Mouse (Mus musculus): ENCODE measurements around the gene Exog. TPM values are rescaled to one million over a fixed set of nuclear protein-coding genes. Genes with fewer than 3 reads are reported as not detected.

The Exog gene
- polyA plus RNA-seq, 1 experiment from 2014 or later = 29.0 TPM

GRCm38 (mm10) chr9:119498885-119499284 lies 54.1 kb downstream of the Exog start:
- Histone ChIP-seq H3K27me3 (ENCODE audit: control insufficient read depth, insufficient read depth, low read length) (no peaks in the 10 kb centered on the region), H3K27ac (ENCODE audit: low read length) (no peak overlapping the region), H3K9ac (replicated peaks; ENCODE audit: low read depth, low read length) (no peak overlapping the region), H3K36me3 (ENCODE audit: control insufficient read depth, insufficient read depth, low read length) (no peaks in the 10 kb centered on the region), H3K4me2 (replicated peaks; ENCODE audit: low read depth, low read length) (no peak overlapping the region), H3K4me1 (ENCODE audit: control insufficient read depth, insufficient read depth, low read length) (0 out of 2 replicates have a peak, but pooled peaks cover 2% of the 10 kb centered on the region), H3K9me3 (ENCODE audit: control insufficient read depth, low read depth, low read length) (no peaks in the 10 kb centered on the region), H3K4me3 (ENCODE audit: low read depth, low read length) (no peak overlapping the region)
- WGBS = 80% methylated on average over 7 of the region's 7 CpGs
- ATAC-seq (ENCODE audit: insufficient number of reproducible peaks, insufficient read depth, low FRiP score, low read depth) = no peak

DNA sequence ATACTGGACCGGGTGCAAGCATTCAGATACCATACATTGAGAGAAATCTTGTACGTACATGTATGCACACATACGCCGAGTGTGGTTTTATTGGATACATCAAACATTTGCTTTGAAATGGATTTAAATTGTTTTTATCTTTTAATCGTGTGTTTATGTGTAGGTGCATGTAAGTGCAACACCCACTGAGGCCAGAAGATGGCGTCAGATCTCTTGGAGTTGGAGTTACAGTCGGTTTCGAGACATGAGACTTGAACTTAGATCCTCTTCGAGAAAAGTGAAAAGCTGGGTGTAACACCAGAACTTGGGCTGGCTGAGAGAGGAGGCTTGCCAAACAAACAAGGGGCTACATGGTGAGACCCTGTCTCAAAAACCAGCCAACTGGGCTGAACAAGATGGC lies 58.9 kb downstream of the Exog start:
- 92% methylated on average over 9 of the region's 9 CpGs for WGBS
- Histone ChIP-seq H3K9me3 (ENCODE audit: control insufficient read depth, low read depth, low read length) (peaks cover 4% of the 10 kb centered on the region; the same call in 1 of the 2 replicates), H3K4me2 (replicated peaks; ENCODE audit: low read depth, low read length) (no peak overlapping the region), H3K4me3 (ENCODE audit: low read depth, low read length) (no peak overlapping the region), H3K4me1 (ENCODE audit: control insufficient read depth, insufficient read depth, low read length) (no peaks in the 10 kb centered on the region), H3K9ac (replicated peaks; ENCODE audit: low read depth, low read length) (no peak overlapping the region), H3K27ac (ENCODE audit: low read length) (no peak overlapping the region), H3K36me3 (ENCODE audit: control insufficient read depth, insufficient read depth, low read length) (no peaks in the 10 kb centered on the region), H3K27me3 (ENCODE audit: control insufficient read depth, insufficient read depth, low read length) (no peaks in the 10 kb centered on the region)
- no peak for ATAC-seq (ENCODE audit: insufficient number of reproducible peaks, insufficient read depth, low FRiP score, low read depth)

- Histone ChIP-seq H3K9ac (replicated peaks; ENCODE audit: low read depth, low read length) (no peak overlapping the region), H3K4me1 (ENCODE audit: control insufficient read depth, insufficient read depth, low read length) (no peaks in the 10 kb centered on the region), H3K27ac (ENCODE audit: low read length) (no peak overlapping the region), H3K27me3 (ENCODE audit: control insufficient read depth, insufficient read depth, low read length) (no peaks in the 10 kb centered on the region), H3K9me3 (ENCODE audit: control insufficient read depth, low read depth, low read length) (peaks cover 4% of the 10 kb centered on the region; the same call in 1 of the 2 replicates), H3K4me3 (ENCODE audit: low read depth, low read length) (no peak overlapping the region), H3K4me2 (replicated peaks; ENCODE audit: low read depth, low read length) (no peak overlapping the region), H3K36me3 (ENCODE audit: control insufficient read depth, insufficient read depth, low read length) (no peaks in the 10 kb centered on the region)
- WGBS = 60% methylated on average over 11 of the region's 11 CpGs
- ATAC-seq (ENCODE audit: insufficient number of reproducible peaks, insufficient read depth, low FRiP score, low read depth) = no peak
These were observed 60.4 kb downstream of the Exog start for GRCm38 (mm10) chr9:119504981-119505658.

DNA sequence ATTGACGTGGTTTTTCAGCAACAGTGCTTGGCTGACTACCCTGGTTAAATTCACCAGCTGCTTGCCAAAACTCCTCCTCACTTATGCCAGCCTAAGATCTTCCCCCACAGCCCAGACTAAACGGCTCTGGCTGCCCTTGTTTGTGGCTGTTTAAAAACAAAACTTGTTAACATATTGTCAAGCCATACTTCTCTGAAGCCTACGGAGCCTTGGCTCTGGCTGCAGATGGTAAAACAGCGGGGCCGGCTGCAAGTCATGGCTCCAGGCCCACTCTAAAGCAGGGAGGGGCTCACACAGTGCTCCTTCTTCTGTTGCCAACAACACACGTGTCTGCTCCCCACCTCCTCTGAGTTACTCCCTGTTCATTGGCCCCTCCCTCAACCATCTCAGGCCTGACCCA lies 66.2 kb downstream of the Exog start:
- no peak overlapping the region for H3K4me2 ChIP-seq (replicated peaks; ENCODE audit: low read depth, low read length)
- no peak for ATAC-seq (ENCODE audit: insufficient number of reproducible peaks, insufficient read depth, low FRiP score, low read depth)
- 59% methylated on average over 6 of the region's 6 CpGs for WGBS
- H3K27me3 ChIP-seq (ENCODE audit: control insufficient read depth, insufficient read depth, low read length) = no peaks in the 10 kb centered on the region
- no peaks in the 10 kb centered on the region for H3K36me3 ChIP-seq (ENCODE audit: control insufficient read depth, insufficient read depth, low read length)
- no peak overlapping the region for H3K27ac ChIP-seq (ENCODE audit: low read length)
- H3K4me3 ChIP-seq (ENCODE audit: low read depth, low read length) = no peak overlapping the region
- H3K4me1 ChIP-seq (ENCODE audit: control insufficient read depth, insufficient read depth, low read length) = no peaks in the 10 kb centered on the region
- H3K9ac ChIP-seq (replicated peaks; ENCODE audit: low read depth, low read length) = no peak overlapping the region
- H3K9me3 ChIP-seq (ENCODE audit: control insufficient read depth, low read depth, low read length) = peaks cover 4% of the 10 kb centered on the region; the same call in 1 of the 2 replicates

DNA sequence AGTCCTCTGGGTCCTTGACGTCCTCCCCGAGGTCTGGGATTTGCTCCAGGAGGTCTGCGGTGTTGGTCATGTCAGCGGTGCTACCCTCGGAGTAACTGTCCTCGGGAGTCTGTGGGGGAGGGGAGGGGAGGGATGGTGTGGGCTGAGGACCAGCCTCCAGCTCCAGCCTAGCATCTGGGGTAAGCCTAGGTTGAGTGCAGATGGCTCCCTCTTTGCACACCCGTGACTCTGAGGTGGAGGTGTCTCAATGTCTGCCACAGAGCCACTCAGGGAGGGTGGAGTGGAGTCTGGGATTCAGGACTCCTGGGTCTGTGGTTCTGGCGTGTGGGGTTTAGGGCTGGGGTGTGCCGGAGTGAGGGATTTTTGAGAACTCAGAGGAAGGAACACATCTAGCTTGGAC lies 68.2 kb downstream of the Exog start:
- H3K4me2 ChIP-seq (replicated peaks; ENCODE audit: low read depth, low read length) = no peak overlapping the region
- H3K4me1 ChIP-seq (ENCODE audit: control insufficient read depth, insufficient read depth, low read length) = 0 out of 2 replicates have a peak, but pooled peaks cover 5% of the 10 kb centered on the region
- H3K27me3 ChIP-seq (ENCODE audit: control insufficient read depth, insufficient read depth, low read length) = no peaks in the 10 kb centered on the region
- ATAC-seq (ENCODE audit: insufficient number of reproducible peaks, insufficient read depth, low FRiP score, low read depth) = no peak
- no peak overlapping the region for H3K4me3 ChIP-seq (ENCODE audit: low read depth, low read length)
- H3K9ac ChIP-seq (replicated peaks; ENCODE audit: low read depth, low read length) = no peak overlapping the region
- H3K36me3 ChIP-seq (ENCODE audit: control insufficient read depth, insufficient read depth, low read length) = no peaks in the 10 kb centered on the region
- 89% methylated on average over 9 of the region's 9 CpGs for whole genome bisulfite sequencing
- no peaks in the 10 kb centered on the region for H3K9me3 ChIP-seq (ENCODE audit: control insufficient read depth, low read depth, low read length)
- H3K27ac ChIP-seq (ENCODE audit: low read length) = no peak overlapping the region

GRCm38 (mm10) chr9:119513816-119514215 lies 69.1 kb downstream of the Exog start:
- Histone ChIP-seq H3K4me1 (ENCODE audit: control insufficient read depth, insufficient read depth, low read length) (0 out of 2 replicates have a peak, but pooled peaks cover 5% of the 10 kb centered on the region), H3K4me3 (ENCODE audit: low read depth, low read length) (no peak overlapping the region), H3K9ac (replicated peaks; ENCODE audit: low read depth, low read length) (no peak overlapping the region), H3K36me3 (ENCODE audit: control insufficient read depth, insufficient read depth, low read length) (no peaks in the 10 kb centered on the region), H3K4me2 (replicated peaks; ENCODE audit: low read depth, low read length) (no peak overlapping the region), H3K27ac (ENCODE audit: low read length) (no peak overlapping the region), H3K9me3 (ENCODE audit: control insufficient read depth, low read depth, low read length) (no peaks in the 10 kb centered on the region), H3K27me3 (ENCODE audit: control insufficient read depth, insufficient read depth, low read length) (no peaks in the 10 kb centered on the region)
- 83% methylated on average over 8 of the region's 8 CpGs for whole genome bisulfite sequencing
- no peak for ATAC-seq (ENCODE audit: insufficient number of reproducible peaks, insufficient read depth, low FRiP score, low read depth)

DNA sequence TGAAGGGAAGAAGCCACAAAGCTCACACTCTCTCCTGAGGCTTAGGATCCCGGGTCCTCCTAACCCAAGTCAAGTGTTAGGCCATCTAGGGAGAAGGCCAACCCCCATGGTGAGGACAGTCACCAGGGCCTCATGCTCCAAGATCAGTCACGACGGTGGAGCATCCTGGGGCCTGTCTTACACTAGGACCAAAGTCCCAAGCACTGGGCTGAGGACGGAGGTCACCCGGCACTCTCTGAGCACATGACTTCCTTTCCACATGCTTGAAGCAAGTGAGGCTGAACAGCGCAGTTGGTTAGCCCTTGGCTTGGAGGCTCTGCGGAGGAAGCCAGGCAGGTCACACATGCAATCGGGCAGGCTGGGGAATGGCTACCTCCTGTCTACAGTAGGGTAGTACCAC lies 70.2 kb downstream of the Exog start:
- no peaks in the 10 kb centered on the region for H3K27me3 ChIP-seq (ENCODE audit: control insufficient read depth, insufficient read depth, low read length)
- 83% methylated on average over 8 of the region's 8 CpGs for whole genome bisulfite sequencing

More for the DNA sequence above, 70.2 kb downstream of the Exog start:
- Histone ChIP-seq H3K4me1 (ENCODE audit: control insufficient read depth, insufficient read depth, low read length) (0 out of 2 replicates have a peak, but pooled peaks cover 5% of the 10 kb centered on the region), H3K9ac (replicated peaks; ENCODE audit: low read depth, low read length) (no peak overlapping the region), H3K4me2 (replicated peaks; ENCODE audit: low read depth, low read length) (no peak overlapping the region), H3K36me3 (ENCODE audit: control insufficient read depth, insufficient read depth, low read length) (no peaks in the 10 kb centered on the region), H3K9me3 (ENCODE audit: control insufficient read depth, low read depth, low read length) (no peaks in the 10 kb centered on the region), H3K27ac (ENCODE audit: low read length) (no peak overlapping the region), H3K4me3 (ENCODE audit: low read depth, low read length) (no peak overlapping the region)
- ATAC-seq (ENCODE audit: insufficient number of reproducible peaks, insufficient read depth, low FRiP score, low read depth) = no peak

Measured in stomach, embryonic 14.5 days (tissue).